Mouse (Mus musculus): ENCODE measurements around the gene Ddc.

Ddc gene

GRCm38 (mm10) chr11:11877891-11878277, 20.1 kb downstream of the Ddc start:
- no peak for DNase-seq (ENCODE audit: extremely low read depth, low read depth)

- DNase-seq (ENCODE audit: extremely low read depth, low read depth) = peak; percentile 47
These were observed 21.6 kb downstream of the Ddc start for GRCm38 (mm10) chr11:11876366-11876765.

- no peak for DNase-seq (ENCODE audit: extremely low read depth, low read depth)
These were observed 22.7 kb downstream of the Ddc start for GRCm38 (mm10) chr11:11875230-11875629.

GRCm38 (mm10) chr11:11873023-11873908, 24.7 kb downstream of the Ddc start:
- no peak for DNase-seq (ENCODE audit: extremely low read depth, low read depth)

- no peak for DNase-seq (ENCODE audit: extremely low read depth, low read depth)
These were observed 25.7 kb downstream of the Ddc start for GRCm38 (mm10) chr11:11872140-11872795.

GRCm38 (mm10) chr11:11871197-11871813, 26.6 kb downstream of the Ddc start:
- no peak for DNase-seq (ENCODE audit: extremely low read depth, low read depth)

GRCm38 (mm10) chr11:11867971-11868481, 29.9 kb downstream of the Ddc start:
- no peak for DNase-seq (ENCODE audit: extremely low read depth, low read depth)

GRCm38 (mm10) chr11:11866696-11867095, 31.2 kb downstream of the Ddc start:
- no peak for DNase-seq (ENCODE audit: extremely low read depth, low read depth)

GRCm38 (mm10) chr11:11865128-11865527, 32.8 kb downstream of the Ddc start:
- DNase-seq (ENCODE audit: extremely low read depth, low read depth) = no peak

GRCm38 (mm10) chr11:11864446-11865101, 33.4 kb downstream of the Ddc start:
- DNase-seq (ENCODE audit: extremely low read depth, low read depth) = no peak

GRCm38 (mm10) chr11:11862502-11862901, 35.4 kb downstream of the Ddc start:
- no peak for DNase-seq (ENCODE audit: extremely low read depth, low read depth)

- no peak for DNase-seq (ENCODE audit: extremely low read depth, low read depth)
These were observed 41.0 kb downstream of the Ddc start for GRCm38 (mm10) chr11:11856959-11857358.

- no peak for DNase-seq (ENCODE audit: extremely low read depth, low read depth)
These were observed 42.2 kb downstream of the Ddc start for GRCm38 (mm10) chr11:11855685-11856131.

- no peak for DNase-seq (ENCODE audit: extremely low read depth, low read depth)
These were observed 42.8 kb downstream of the Ddc start for GRCm38 (mm10) chr11:11855061-11855672.

GRCm38 (mm10) chr11:11853731-11854461, 44.0 kb downstream of the Ddc start:
- DNase-seq (ENCODE audit: extremely low read depth, low read depth) = no peak

- no peak for DNase-seq (ENCODE audit: extremely low read depth, low read depth)
These were observed 45.9 kb downstream of the Ddc start for GRCm38 (mm10) chr11:11851957-11852505.

GRCm38 (mm10) chr11:11850476-11851267, 47.3 kb downstream of the Ddc start:
- DNase-seq (ENCODE audit: extremely low read depth, low read depth) = no peak

- no peak for DNase-seq (ENCODE audit: extremely low read depth, low read depth)
These were observed 48.2 kb downstream of the Ddc start for GRCm38 (mm10) chr11:11849513-11850311.

Measured in MEL-GATA-1-ER (cell line).